Mouse (Mus musculus): ENCODE data around the gene Slc47a1.

DNA sequence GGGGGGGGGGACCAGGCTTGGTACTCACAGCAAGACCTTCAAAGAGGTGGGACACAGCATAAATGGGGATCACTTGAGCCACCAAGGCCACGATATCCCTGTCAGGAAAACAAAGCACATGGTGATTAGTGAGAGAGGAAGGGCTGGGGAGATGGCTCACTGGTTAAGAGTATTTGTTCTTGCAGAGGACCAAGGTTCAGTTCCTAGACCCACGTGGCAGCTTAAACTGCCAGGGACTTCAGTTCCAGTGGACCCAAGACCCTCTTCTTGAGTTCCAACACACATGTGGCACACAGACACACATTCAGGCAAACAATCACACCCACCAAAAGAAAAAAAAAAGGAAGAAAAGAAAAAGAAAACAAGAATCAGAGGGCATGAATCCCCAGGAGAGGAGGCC lies 25.1 kb downstream of the Slc47a1 start:
- TF ChIP-seq ZC3H11A (IDR thresholded peaks at IDR 0.05; ENCODE audit: borderline replicate concordance, low read depth, low read length) (no peak), ZNF384 (IDR thresholded peaks at IDR 0.05; ENCODE audit: low read depth, low read length) (no peak), CHD2 (IDR thresholded peaks at IDR 0.05; ENCODE audit: low read depth, low read length) (no peak), HCFC1 (IDR thresholded peaks at IDR 0.05; ENCODE audit: borderline replicate concordance, insufficient read depth, low read length) (no peak)
